Mouse (Mus musculus): ENCODE measurements at regions not wholly inside any gene's neighbourhood (a gene's known extent, or its start where the extent isn't known, plus 50 kb on each side); places are given as distances from the start of the nearest gene placed in this dataset.

GRCm38 (mm10) chr13:44037774-44038294 lies 253.3 kb downstream of the Cd83 start:
- no peak for DNase-seq (ENCODE audit: low spot score in 2 of 2)

- no peak for DNase-seq (ENCODE audit: low spot score in 2 of 2)
Observed at GRCm38 (mm10) chr13:44038322-44038721, 253.7 kb downstream of the Cd83 start.

GRCm38 (mm10) chr13:44040640-44041039 lies 256.1 kb downstream of the Cd83 start:
- no peak for DNase-seq (ENCODE audit: low spot score in 2 of 2)

GRCm38 (mm10) chr13:44042730-44043493 lies 258.3 kb downstream of the Cd83 start:
- no peak for DNase-seq (ENCODE audit: low spot score in 2 of 2)

- no peak for DNase-seq (ENCODE audit: low spot score in 2 of 2)
Observed at GRCm38 (mm10) chr13:44043494-44043885, 258.9 kb downstream of the Cd83 start.

- no peak for DNase-seq (ENCODE audit: low spot score in 2 of 2)
Observed at GRCm38 (mm10) chr13:44044546-44045216, 260.1 kb downstream of the Cd83 start.

GRCm38 (mm10) chr13:44046436-44046835 lies 261.9 kb downstream of the Cd83 start:
- no peak for DNase-seq (ENCODE audit: low spot score in 2 of 2)

- no peak for DNase-seq (ENCODE audit: low spot score in 2 of 2)
Observed at GRCm38 (mm10) chr13:44054157-44054556, 269.6 kb downstream of the Cd83 start.

GRCm38 (mm10) chr13:44055573-44056491 lies 271.3 kb downstream of the Cd83 start:
- no peak for DNase-seq (ENCODE audit: low spot score in 2 of 2)

- DNase-seq (ENCODE audit: low spot score in 2 of 2): no peak
Observed at GRCm38 (mm10) chr13:44056716-44057115, 272.1 kb downstream of the Cd83 start.

- DNase-seq (ENCODE audit: low spot score in 2 of 2): no peak
Observed at GRCm38 (mm10) chr13:44057542-44057941, 273.0 kb downstream of the Cd83 start.

- DNase-seq (ENCODE audit: low spot score in 2 of 2): no peak
Observed at GRCm38 (mm10) chr13:44058277-44058676, 273.7 kb downstream of the Cd83 start.

GRCm38 (mm10) chr13:44059436-44059835 lies 274.9 kb downstream of the Cd83 start:
- DNase-seq (ENCODE audit: low spot score in 2 of 2): no peak

- no peak for DNase-seq (ENCODE audit: low spot score in 2 of 2)
Observed at GRCm38 (mm10) chr13:44061286-44061685, 276.7 kb downstream of the Cd83 start.

- DNase-seq (ENCODE audit: low spot score in 2 of 2): no peak
Observed at GRCm38 (mm10) chr13:44061721-44062300, 277.2 kb downstream of the Cd83 start.

- DNase-seq (ENCODE audit: low spot score in 2 of 2): no peak
Observed at GRCm38 (mm10) chr13:44063317-44063716, 278.7 kb downstream of the Cd83 start.

GRCm38 (mm10) chr13:44064026-44064425 lies 279.5 kb downstream of the Cd83 start:
- no peak for DNase-seq (ENCODE audit: low spot score in 2 of 2)

- peak; percentile 30 to 64 for DNase-seq (ENCODE audit: low spot score in 2 of 2)
Observed at GRCm38 (mm10) chr13:44065741-44066185, 281.2 kb downstream of the Cd83 start.

- no peak for DNase-seq (ENCODE audit: low spot score in 2 of 2)
Observed at GRCm38 (mm10) chr13:44067244-44067643, 282.7 kb downstream of the Cd83 start.

GRCm38 (mm10) chr13:44068951-44069350 lies 284.4 kb downstream of the Cd83 start:
- no peak for DNase-seq (ENCODE audit: low spot score in 2 of 2)

GRCm38 (mm10) chr13:44073122-44073521 lies 288.5 kb downstream of the Cd83 start:
- no peak for DNase-seq (ENCODE audit: low spot score in 2 of 2)
